Mouse (Mus musculus) gonadal fat pad, adult 2 months (tissue): ENCODE measurements around the gene Olfr213. TPM values are rescaled to one million over a fixed set of nuclear protein-coding genes. Genes with fewer than 3 reads are reported as not detected.
"Not testable (repeated sequence)": the region's sequence is repeated elsewhere in the genome, so short reads cannot be mapped to it uniquely, and the experiment has no call there.

Source experiments
- DNase-seq: peaks from one replicate; pipeline ENCODE4 v3.0.0-alpha.2; 2012; ENCODE audit warnings: low read depth
- polyA plus RNA-seq: library from polyadenylated mRNA; depleted of rRNA; stranded (reverse); fragments of >200 nt; gene quantifications from 2 replicates; pipeline ENCODE4 v1.2.3, GENCODE M21; 2012; rRNA removed

Gene Olfr213
- polyA plus RNA-seq, result not detected in 2 replicates

- no peak for DNase-seq
Measured at GRCm38 (mm10) chr6:116538156-116538555, at the start of gene Olfr213. Gene Olfr213, plus strand, starts transcription at chr6:116538456.

GRCm38 (mm10) chr6:116488791-116489190, 49.5 kb upstream of the Olfr213 start, which contains the start of gene Olfr211:
Gene Olfr211, plus strand, starts transcription at chr6:116489091.
- no peak for DNase-seq

DNA sequence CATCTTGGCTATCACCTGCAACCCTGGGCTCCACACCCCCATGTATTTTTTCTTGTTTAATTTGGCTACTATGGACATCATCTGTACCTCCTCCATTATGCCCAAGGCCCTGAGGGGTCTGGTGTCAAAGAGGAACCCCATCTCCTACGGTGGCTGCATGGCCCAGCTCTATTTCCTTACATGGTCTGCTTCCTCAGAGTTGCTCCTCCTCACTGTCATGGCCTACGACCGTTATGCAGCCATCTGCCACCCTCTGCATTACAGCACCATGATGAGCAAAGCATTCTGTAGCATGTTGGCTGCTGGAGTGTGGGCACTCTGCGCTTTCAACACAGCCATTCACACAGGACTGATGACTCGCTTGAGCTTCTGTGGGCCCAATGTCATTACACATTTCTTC, 44.5 kb upstream of the Olfr213 start:
- no peak for DNase-seq

- no peak for DNase-seq
Measured at GRCm38 (mm10) chr6:116495960-116496359, 42.3 kb upstream of the Olfr213 start.

- not testable (repeated sequence) for DNase-seq
Measured at GRCm38 (mm10) chr6:116506302-116507003, 31.8 kb upstream of the Olfr213 start, which contains the start of gene Olfr212. Gene Olfr212, plus strand, starts transcription at chr6:116506516.

DNA sequence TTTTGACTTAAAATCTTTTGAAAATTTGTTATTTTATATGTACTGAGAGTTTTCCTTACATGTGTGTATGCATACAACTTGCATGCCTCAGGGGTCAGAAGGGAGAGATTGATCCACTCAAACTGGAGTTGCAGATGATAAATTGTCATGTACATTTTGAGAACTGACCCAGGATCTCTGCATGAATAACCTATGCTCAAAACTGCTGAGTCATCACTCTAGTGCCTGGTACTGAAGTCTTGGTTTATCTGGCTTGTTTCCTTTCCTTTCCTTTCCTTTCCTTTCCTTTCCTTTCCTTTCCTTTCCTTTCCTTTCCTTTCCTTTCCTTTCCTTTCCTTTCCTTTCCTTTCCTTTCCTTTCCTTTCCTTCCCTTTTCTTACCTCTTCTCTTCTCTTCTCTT, 23.4 kb upstream of the Olfr213 start:
- DNase-seq, result no peak

DNA sequence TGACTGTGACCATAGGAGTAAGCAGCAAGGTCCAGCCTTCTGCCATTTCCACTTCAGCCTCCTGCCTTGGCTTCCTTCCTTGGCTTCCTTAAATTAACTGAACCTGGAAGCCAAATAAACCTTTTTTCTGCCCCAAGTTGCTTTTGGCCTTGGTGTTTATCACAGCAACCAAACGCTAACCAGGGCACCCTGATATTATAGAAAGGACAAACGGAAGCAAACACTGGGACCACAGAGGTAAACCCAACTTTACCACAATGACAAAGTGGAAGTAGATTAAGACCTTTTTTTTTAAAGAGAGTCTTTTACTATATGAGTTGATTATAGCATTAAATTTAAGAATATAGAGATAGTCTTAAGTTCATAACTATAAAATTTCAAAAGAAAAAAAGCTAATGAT, 4.2 kb downstream of the Olfr213 start:
- DNase-seq, result no peak

DNA sequence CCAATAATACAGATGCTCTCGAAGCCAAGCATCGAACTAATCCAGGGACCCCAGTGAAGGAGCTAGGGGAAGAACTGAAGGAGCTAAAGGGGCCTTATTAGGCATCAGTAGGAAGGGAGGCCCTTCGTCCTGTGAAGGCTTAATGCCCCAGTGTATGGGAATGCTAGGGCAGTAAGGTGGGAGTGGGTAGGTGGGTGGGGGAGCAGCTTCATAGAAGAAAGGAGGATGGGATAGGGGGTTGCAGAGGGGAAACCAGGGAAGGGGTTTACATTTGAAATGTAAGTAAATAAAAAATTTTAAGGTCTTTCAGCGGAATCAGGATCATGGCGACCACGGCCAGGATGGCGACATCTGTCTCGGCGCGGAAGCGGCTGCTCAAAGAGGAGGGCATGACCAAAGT, 12.6 kb downstream of the Olfr213 start, which contains the start of gene Gm5580:
TSS of gene Gm5580 (plus strand) at position 301 of the 400 bp plus-strand sequence.
- DNase-seq, result not testable (repeated sequence)

DNA sequence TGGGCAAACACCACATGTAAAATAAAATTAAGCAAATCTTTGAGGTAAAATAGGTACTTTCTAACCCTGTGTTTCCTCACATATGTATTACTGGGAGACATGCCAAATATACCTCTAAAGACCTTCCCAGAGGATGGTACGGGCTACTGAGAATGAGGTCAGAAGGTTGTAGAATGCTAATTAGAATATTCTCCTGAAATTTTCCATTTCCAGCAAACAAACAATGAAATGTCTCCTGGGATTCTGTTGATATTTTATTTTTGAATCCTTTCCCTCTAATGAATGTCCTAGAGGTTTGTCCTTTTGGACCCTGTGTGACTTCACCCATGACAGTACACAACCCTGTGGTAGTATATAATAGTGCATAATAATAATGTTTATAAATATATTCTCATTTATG, 15.7 kb downstream of the Olfr213 start, which contains the start of gene Olfr214:
TSS of gene Olfr214 (plus strand) at position 301 of the 400 bp plus-strand sequence.
- DNase-seq, result no peak

GRCm38 (mm10) chr6:116554952-116555351, 16.7 kb downstream of the Olfr213 start:
- no peak for DNase-seq

DNA sequence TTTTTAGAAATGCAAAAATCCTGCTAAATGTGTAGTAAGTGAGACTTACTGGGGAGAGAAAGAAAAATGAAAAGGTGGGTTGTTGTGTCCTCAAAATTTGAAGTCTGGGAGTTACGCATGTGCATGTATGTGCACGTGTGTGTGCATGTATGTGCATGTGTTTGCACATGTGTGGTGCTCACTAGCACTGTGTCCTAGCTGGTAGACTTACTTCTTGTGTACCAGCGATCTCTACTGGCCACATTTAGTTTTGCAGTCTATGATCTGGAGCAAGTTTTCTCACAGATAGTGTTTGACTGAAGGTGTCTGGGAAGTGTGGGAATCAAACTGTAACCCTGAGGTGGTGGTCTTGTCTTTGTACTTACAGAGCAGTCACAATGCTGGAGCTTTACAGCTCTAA, 31.6 kb downstream of the Olfr213 start:
- DNase-seq, result peak; percentile 6

- no peak for DNase-seq
Measured at GRCm38 (mm10) chr6:116584095-116584494, 45.8 kb downstream of the Olfr213 start, which contains the start of gene Olfr215. Gene Olfr215, minus strand, starts transcription at chr6:116584195.

Other genes with a start within 250 kb of the Olfr213 start
- gene March8, start 200.4 kb upstream of the Olfr213 start, polyA plus RNA-seq, result 121 and 122 TPM in 2 replicates
- 14.0 and 15.1 TPM in 2 replicates for gene Alox5, start 77.3 kb upstream of the Olfr213 start, polyA plus RNA-seq
- gene Olfr211, start 49.4 kb upstream of the Olfr213 start, polyA plus RNA-seq, result not detected in 2 replicates
- gene Olfr212, start 31.9 kb upstream of the Olfr213 start, polyA plus RNA-seq, result 0.09 TPM in 1 of 2 replicates, not detected in the other
- gene Gm5580, start 12.7 kb downstream of the Olfr213 start, polyA plus RNA-seq, result 0.09 and 0.14 TPM in 2 replicates
- not detected in 2 replicates for gene Olfr214, start 15.8 kb downstream of the Olfr213 start, polyA plus RNA-seq
- not detected in 2 replicates for gene Olfr215, start 45.7 kb downstream of the Olfr213 start, polyA plus RNA-seq
- gene Zfp422, start 90.5 kb downstream of the Olfr213 start, polyA plus RNA-seq, result 10.0 and 11.2 TPM in 2 replicates
- 25.2 and 35.2 TPM in 2 replicates for gene Depp1, start 112.2 kb downstream of the Olfr213 start, polyA plus RNA-seq
- 13.9 and 14.6 TPM in 2 replicates for gene Rassf4, start 135.5 kb downstream of the Olfr213 start, polyA plus RNA-seq
- gene Tmem72, start 178.5 kb downstream of the Olfr213 start, polyA plus RNA-seq, result 0.01 and 0.03 TPM in 2 replicates